Mouse (Mus musculus): ENCODE measurements at regions not wholly inside any gene's neighbourhood (a gene's known extent, or its start where the extent isn't known, plus 50 kb on each side); places are given as distances from the start of the nearest gene placed in this dataset.

- ATAC-seq (ENCODE audit: insufficient read depth) = 0 out of 2 replicates have a peak, but pooled peaks have one; percentile 12
- no peaks in the 10 kb centered on the region for H3K36me3 ChIP-seq (replicated peaks)
- H3K27me3 ChIP-seq = no peaks in the 10 kb centered on the region
- no peaks in the 10 kb centered on the region for H3K9me3 ChIP-seq (replicated peaks)
- no peak overlapping the region for H3K4me2 ChIP-seq
- no peaks in the 10 kb centered on the region for H3K4me1 ChIP-seq (replicated peaks)
- no peak overlapping the region for H3K9ac ChIP-seq
- H3K27ac ChIP-seq (replicated peaks) = no peak overlapping the region
- 72% methylated on average over 1 of the region's 1 CpGs for WGBS (ENCODE audit: insufficient replicate concordance)
- H3K4me3 ChIP-seq (replicated peaks) = no peak overlapping the region
Measured at GRCm38 (mm10) chr3:77051884-77052283, 977.8 kb downstream of the Fstl5 start.

GRCm38 (mm10) chr3:77075055-77075454, 1001.0 kb downstream of the Fstl5 start:
- H3K4me1 ChIP-seq (replicated peaks) = no peaks in the 10 kb centered on the region
- no peaks in the 10 kb centered on the region for H3K9me3 ChIP-seq (replicated peaks)
- no peak overlapping the region for H3K9ac ChIP-seq
- ATAC-seq (ENCODE audit: insufficient read depth) = no peak
- no peak overlapping the region for H3K27ac ChIP-seq (replicated peaks)
- no peaks in the 10 kb centered on the region for H3K36me3 ChIP-seq (replicated peaks)
- no peak overlapping the region for H3K4me3 ChIP-seq (replicated peaks)
- H3K27me3 ChIP-seq = no peaks in the 10 kb centered on the region
- no peak overlapping the region for H3K4me2 ChIP-seq

- no peak for ATAC-seq (ENCODE audit: insufficient read depth)
- no peaks in the 10 kb centered on the region for H3K4me1 ChIP-seq (replicated peaks)
- no peak overlapping the region for H3K9ac ChIP-seq
- H3K27ac ChIP-seq (replicated peaks) = no peak overlapping the region
- no peaks in the 10 kb centered on the region for H3K9me3 ChIP-seq (replicated peaks)
- no peaks in the 10 kb centered on the region for H3K36me3 ChIP-seq (replicated peaks)
- H3K4me3 ChIP-seq (replicated peaks) = no peak overlapping the region
- no peak overlapping the region for H3K4me2 ChIP-seq
- WGBS (ENCODE audit: insufficient replicate concordance) = 40% methylated on average over 3 of the region's 3 CpGs
- H3K27me3 ChIP-seq = no peaks in the 10 kb centered on the region
Measured at GRCm38 (mm10) chr3:77091812-77092211, 1017.7 kb downstream of the Fstl5 start.

GRCm38 (mm10) chr3:77112969-77113368, 1038.9 kb downstream of the Fstl5 start:
- no peak for ATAC-seq (ENCODE audit: insufficient read depth)
- Histone ChIP-seq H3K4me3 (replicated peaks) (no peak overlapping the region), H3K36me3 (replicated peaks) (no peaks in the 10 kb centered on the region), H3K9ac (no peak overlapping the region), H3K27ac (replicated peaks) (no peak overlapping the region), H3K4me1 (replicated peaks) (no peaks in the 10 kb centered on the region), H3K9me3 (replicated peaks) (no peaks in the 10 kb centered on the region), H3K27me3 (no peaks in the 10 kb centered on the region), H3K4me2 (no peak overlapping the region)
- 41% methylated on average over 2 of the region's 2 CpGs for WGBS (ENCODE audit: insufficient replicate concordance)

GRCm38 (mm10) chr3:77120581-77120980, 1046.5 kb downstream of the Fstl5 start:
- WGBS (ENCODE audit: insufficient replicate concordance) = 71% methylated on average over 8 of the region's 8 CpGs
- ATAC-seq (ENCODE audit: insufficient read depth) = no peak
- Histone ChIP-seq H3K27ac (replicated peaks) (no peak overlapping the region), H3K9ac (no peak overlapping the region), H3K4me1 (replicated peaks) (no peaks in the 10 kb centered on the region), H3K27me3 (no peaks in the 10 kb centered on the region), H3K4me3 (replicated peaks) (no peak overlapping the region), H3K9me3 (replicated peaks) (no peaks in the 10 kb centered on the region), H3K36me3 (replicated peaks) (no peaks in the 10 kb centered on the region), H3K4me2 (no peak overlapping the region)

- no peak for ATAC-seq (ENCODE audit: insufficient read depth)
- H3K4me3 ChIP-seq (replicated peaks) = no peak overlapping the region
- WGBS (ENCODE audit: insufficient replicate concordance) = 32% methylated on average over 1 of the region's 1 CpGs
- H3K36me3 ChIP-seq (replicated peaks) = no peaks in the 10 kb centered on the region
- H3K4me2 ChIP-seq = no peak overlapping the region
- no peaks in the 10 kb centered on the region for H3K9me3 ChIP-seq (replicated peaks)
- H3K4me1 ChIP-seq (replicated peaks) = no peaks in the 10 kb centered on the region
- no peak overlapping the region for H3K27ac ChIP-seq (replicated peaks)
- H3K27me3 ChIP-seq = no peaks in the 10 kb centered on the region
- H3K9ac ChIP-seq = no peak overlapping the region
Measured at GRCm38 (mm10) chr3:77151636-77152035, 1077.6 kb downstream of the Fstl5 start.

GRCm38 (mm10) chr3:77197828-77198227, 1123.8 kb downstream of the Fstl5 start:
- ATAC-seq (ENCODE audit: insufficient read depth) = no peak
- no peak overlapping the region for H3K9ac ChIP-seq
- no peak overlapping the region for H3K27ac ChIP-seq (replicated peaks)
- no peaks in the 10 kb centered on the region for H3K9me3 ChIP-seq (replicated peaks)
- no peaks in the 10 kb centered on the region for H3K27me3 ChIP-seq
- no peaks in the 10 kb centered on the region for H3K36me3 ChIP-seq (replicated peaks)
- H3K4me1 ChIP-seq (replicated peaks) = no peaks in the 10 kb centered on the region
- WGBS (ENCODE audit: insufficient replicate concordance) = 66% methylated on average over 1 of the region's 1 CpGs
- no peak overlapping the region for H3K4me3 ChIP-seq (replicated peaks)
- no peak overlapping the region for H3K4me2 ChIP-seq

- no peaks in the 10 kb centered on the region for H3K9me3 ChIP-seq (replicated peaks)
- no peaks in the 10 kb centered on the region for H3K36me3 ChIP-seq (replicated peaks)
- H3K27ac ChIP-seq (replicated peaks) = no peak overlapping the region
- H3K4me2 ChIP-seq = no peak overlapping the region
- no peak overlapping the region for H3K4me3 ChIP-seq (replicated peaks)
- no peak for ATAC-seq (ENCODE audit: insufficient read depth)
- no peaks in the 10 kb centered on the region for H3K27me3 ChIP-seq
- 67% methylated on average over 2 of the region's 2 CpGs for WGBS (ENCODE audit: insufficient replicate concordance)
- H3K4me1 ChIP-seq (replicated peaks) = no peaks in the 10 kb centered on the region
- no peak overlapping the region for H3K9ac ChIP-seq
Measured at GRCm38 (mm10) chr3:77198265-77198664, 1124.2 kb downstream of the Fstl5 start.

GRCm38 (mm10) chr3:77226007-77226406, 1151.9 kb downstream of the Fstl5 start:
- no peaks in the 10 kb centered on the region for H3K36me3 ChIP-seq (replicated peaks)
- no peaks in the 10 kb centered on the region for H3K27me3 ChIP-seq
- H3K4me1 ChIP-seq (replicated peaks) = no peaks in the 10 kb centered on the region
- ATAC-seq (ENCODE audit: insufficient read depth) = no peak
- no peak overlapping the region for H3K4me3 ChIP-seq (replicated peaks)
- H3K27ac ChIP-seq (replicated peaks) = no peak overlapping the region
- 37% methylated on average over 1 of the region's 1 CpGs for WGBS (ENCODE audit: insufficient replicate concordance)
- H3K4me2 ChIP-seq = no peak overlapping the region
- no peak overlapping the region for H3K9ac ChIP-seq
- H3K9me3 ChIP-seq (replicated peaks) = no peaks in the 10 kb centered on the region

Measured in liver, embryonic 15.5 days (tissue).